8 mouse cellular contexts compared by ENCODE assay signal in the genomic region with DNA sequence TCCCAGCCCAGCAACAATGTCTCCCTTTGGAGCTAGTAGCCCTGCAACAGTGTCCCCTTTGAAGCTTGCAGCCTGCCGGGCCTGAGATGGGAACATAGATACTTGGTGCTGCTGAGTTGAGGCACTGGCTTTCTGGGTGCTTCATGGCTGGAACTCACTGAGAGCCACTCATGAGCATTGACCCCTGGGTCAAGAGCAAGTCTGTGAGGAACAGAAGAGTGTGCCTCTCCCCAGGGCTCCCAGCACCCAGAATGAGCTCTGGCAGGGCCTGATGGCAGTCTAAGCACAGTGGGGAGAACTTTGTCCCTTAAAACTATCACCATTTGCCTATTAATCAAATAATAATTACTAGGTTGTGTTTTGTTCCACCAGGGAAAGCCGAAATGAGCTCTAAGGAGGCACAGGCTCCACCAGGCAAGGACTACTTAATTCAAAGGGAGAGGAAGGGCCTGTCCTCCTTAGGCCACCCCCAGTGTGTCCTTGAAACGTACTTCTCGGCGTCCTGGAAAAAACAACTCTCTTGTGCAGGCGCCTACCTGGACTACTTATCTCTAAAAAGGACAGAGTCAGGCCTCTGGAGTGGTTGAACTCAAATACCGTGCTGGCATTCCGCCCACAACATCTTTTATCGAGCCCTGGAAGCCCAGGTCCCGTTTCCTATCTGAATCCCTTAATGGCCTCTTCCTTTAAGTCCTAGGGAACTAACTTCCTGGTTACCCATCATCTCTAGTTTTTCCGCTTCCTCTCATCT. TPM values are rescaled to one million over a fixed set of nuclear protein-coding genes. Genes with fewer than 3 reads are reported as not detected.
DNase-seq lines count a peak whose midpoint lies in the region; ATAC-seq and TF ChIP-seq lines count a peak whose summit lies in the region.
"Had no signal": no experiment of that assay in that cellular context is flagged by ENCODE, and none has a peak within 500 bp of the region (broad histone marks: within the 10 kb centered on the region; RNA-seq: fewer than 3 reads in every experiment).

No protein-coding gene starts in this region.

- H3K4me1 ChIP-seq in heart, embryonic 14.5 days (ENCODE audit: control insufficient read depth in 2 of 2, insufficient read depth in 2 of 2, low read length in 2 of 2) = peaks cover 37 to 47% of the 10 kb centered on the region in 2 experiments
- H3K4me1 ChIP-seq in E14TG2a.4 (replicated peaks; ENCODE audit: low read depth, low read length) = peaks cover 55% of the 10 kb centered on the region
- H3K4me1 ChIP-seq in heart, postnatal 0 days (ENCODE audit: control insufficient read depth, insufficient read depth) = peaks cover 40% of the 10 kb centered on the region
- H3K4me1 ChIP-seq in lung, postnatal 0 days (ENCODE audit: insufficient read depth, low read depth, low read length) = peaks cover 59% of the 10 kb centered on the region; the same call in 1 of the 2 replicates

- H3K27ac ChIP-seq in heart, embryonic 14.5 days (replicated peaks in 1 of 2; ENCODE audit: control insufficient read depth in 1 of 2, insufficient read depth in 1 of 2, low read depth in 2 of 2, low read length in 2 of 2) = peak overlapping the region in 1 of 2 experiments; percentile 25; a peak in 1 of 4 replicates
- peak overlapping the region; percentile 44; the same call in 1 of the 2 replicates for H3K27ac ChIP-seq in heart, postnatal 0 days (ENCODE audit: low read depth)
- H3K27ac ChIP-seq in lung, postnatal 0 days (ENCODE audit: low read length) = peak overlapping the region; percentile 84

- no peaks in the 10 kb centered on the region for H3K27me3 ChIP-seq in heart, embryonic 14.5 days (ENCODE audit: control insufficient read depth, insufficient read depth, low read length)
- H3K27me3 ChIP-seq in E14TG2a.4 (ENCODE audit: insufficient read depth, low read length) = no peaks in the 10 kb centered on the region
- no peaks in the 10 kb centered on the region for H3K27me3 ChIP-seq in heart, postnatal 0 days (ENCODE audit: control insufficient read depth, insufficient read depth, low read length)
- H3K27me3 ChIP-seq in lung, postnatal 0 days (replicated peaks; ENCODE audit: insufficient read depth, low read length) = no peaks in the 10 kb centered on the region

- no peak overlapping the region for H3K9ac ChIP-seq in heart, embryonic 14.5 days (ENCODE audit: low read length)
- no peak overlapping the region for H3K9ac ChIP-seq in heart, postnatal 0 days (replicated peaks; ENCODE audit: low read depth, low read length)
- no peak overlapping the region for H3K9ac ChIP-seq in lung, postnatal 0 days (replicated peaks; ENCODE audit: low read depth)

- H3K4me2 ChIP-seq in heart, embryonic 14.5 days (ENCODE audit: low read length) = 0 out of 2 replicates have a peak overlapping the region, but pooled peaks have one; percentile 14
- no peak overlapping the region for H3K4me2 ChIP-seq in heart, postnatal 0 days (ENCODE audit: low read depth, low read length)
- H3K4me2 ChIP-seq in lung, postnatal 0 days (replicated peaks; ENCODE audit: low read depth, low read length) = 0 out of 2 replicates have a peak overlapping the region, but pooled peaks have one; percentile 9

- H3K36me3 ChIP-seq in heart, embryonic 14.5 days (ENCODE audit: control insufficient read depth, insufficient read depth, low read length) = no peaks in the 10 kb centered on the region
- no peaks in the 10 kb centered on the region; the same call in 1 of the 2 replicates for H3K36me3 ChIP-seq in E14TG2a.4 (ENCODE audit: insufficient read depth, low read length)
- no peaks in the 10 kb centered on the region for H3K36me3 ChIP-seq in heart, postnatal 0 days (replicated peaks; ENCODE audit: control insufficient read depth, insufficient read depth, low read length)
- no peaks in the 10 kb centered on the region for H3K36me3 ChIP-seq in lung, postnatal 0 days (ENCODE audit: insufficient read depth, low read length)

- no peak for TF ChIP-seq CTCF in E14TG2a.4 (conservative IDR thresholded peaks at IDR 0.05; ENCODE audit: low read length)
- TF ChIP-seq CTCF in heart, postnatal 0 days (IDR thresholded peaks at IDR 0.05; ENCODE audit: low read depth) = no peak
- no peak for TF ChIP-seq CTCF in lung, postnatal 0 days (IDR thresholded peaks at IDR 0.05)

- no peak for ATAC-seq in heart, embryonic 14.5 days (ENCODE audit: insufficient number of reproducible peaks, insufficient read depth, low FRiP score, low read depth)
- no peak for ATAC-seq in heart, postnatal 0 days (ENCODE audit: insufficient read depth, low read depth)
- ATAC-seq in lung, postnatal 0 days = peak; percentile 77
- ATAC-seq in megakaryocyte progenitor cell, adult 5-6 weeks (replicated peaks; ENCODE audit: poor library complexity) = no peak
- ATAC-seq: forebrain, embryonic 14.5 days had no signal

- H3K9me3 ChIP-seq in heart, embryonic 14.5 days (ENCODE audit: control insufficient read depth, low read length) = no peaks in the 10 kb centered on the region
- H3K9me3 ChIP-seq in E14TG2a.4 (ENCODE audit: low read length) = no peaks in the 10 kb centered on the region
- no peaks in the 10 kb centered on the region for H3K9me3 ChIP-seq in heart, postnatal 0 days (replicated peaks; ENCODE audit: control insufficient read depth, low read length)
- no peaks in the 10 kb centered on the region for H3K9me3 ChIP-seq in lung, postnatal 0 days (ENCODE audit: low read length)

- TF ChIP-seq EP300 in heart, postnatal 0 days (IDR thresholded peaks at IDR 0.05; ENCODE audit: low read depth) = no peak
- TF ChIP-seq EP300 in lung, postnatal 0 days (IDR thresholded peaks at IDR 0.05) = peak; percentile 94

- DNase-seq in heart, adult 9 months (ENCODE audit: low spot score in 2 of 2) = no peak
- DNase-seq in heart, postnatal 0 days (ENCODE audit: low spot score) = no peak
- peak; percentile 88 for DNase-seq in lung, postnatal 0 days (ENCODE audit: low spot score)
- no peak for DNase-seq in frontal cortex, postnatal 36 days (ENCODE audit: low spot score in 2 of 2)

- no peak overlapping the region for H3K4me3 ChIP-seq in heart, embryonic 14.5 days (ENCODE audit: control insufficient read depth in 1 of 2, insufficient read depth in 1 of 2, low read depth in 1 of 2, low read length in 2 of 2)
- 0 out of 2 replicates have a peak overlapping the region, but pooled peaks have one; percentile 10 for H3K4me3 ChIP-seq in E14TG2a.4 (replicated peaks; ENCODE audit: low read length)
- H3K4me3 ChIP-seq in heart, postnatal 0 days (ENCODE audit: low read depth, low read length) = no peak overlapping the region
- H3K4me3 ChIP-seq in lung, postnatal 0 days (ENCODE audit: low read depth, low read length) = no peak overlapping the region

- 29% methylated on average over 11 of the region's 11 CpGs for WGBS in heart, embryonic 14.5 days
- 37% methylated on average over 11 of the region's 11 CpGs for WGBS in heart, postnatal 0 days
- WGBS in lung, postnatal 0 days = 47% methylated on average over 11 of the region's 11 CpGs

RNA-seq across cellular contexts. Expression of gene Hpcal1, which starts 52.1 kb away (rescaled TPM):
- polyA plus RNA-seq in heart, embryonic 14.5 days (2014; fragmentation: Nextera tagmentation; extraction: Ambion mirVana) = 22.5 and 22.8 TPM in 2 replicates
- total RNA-seq in heart, postnatal 0 days (2014; rRNA removed; ENCODE audit: low replicate concordance) = 14.8 and 19.1 TPM in 2 replicates
- 21.9 and 22.5 TPM in 2 replicates for polyA plus RNA-seq in heart, postnatal 0 days (2015; fragmentation: Nextera tagmentation; extraction: Ambion mirVana)
- polyA plus RNA-seq in lung, postnatal 0 days (2015; fragmentation: Nextera tagmentation; extraction: Ambion mirVana) = 127 and 145 TPM in 2 replicates
- total RNA-seq in megakaryocyte progenitor cell, adult 5-6 weeks (2015) = 55.6 and 65.0 TPM in 2 replicates
- 18.6 and 21.9 TPM in 2 replicates for total RNA-seq in megakaryocyte progenitor cell, adult 5-6 weeks (2017)
